Mouse (Mus musculus): ENCODE results near the gene Mrpl43. TPM values are rescaled to one million over a fixed set of nuclear protein-coding genes. Genes with fewer than 3 reads are reported as not detected.
A peak's percentile ranks its signal among the peaks of the same experiment; 100 is the strongest.
"Not testable (repeated sequence)": the region's sequence is repeated elsewhere in the genome, so short reads cannot be mapped to it uniquely, and the experiment has no call there.

The Mrpl43 gene
- polyA plus RNA-seq, 1 experiment from 2014 or later, result 65.5 TPM

DNA sequence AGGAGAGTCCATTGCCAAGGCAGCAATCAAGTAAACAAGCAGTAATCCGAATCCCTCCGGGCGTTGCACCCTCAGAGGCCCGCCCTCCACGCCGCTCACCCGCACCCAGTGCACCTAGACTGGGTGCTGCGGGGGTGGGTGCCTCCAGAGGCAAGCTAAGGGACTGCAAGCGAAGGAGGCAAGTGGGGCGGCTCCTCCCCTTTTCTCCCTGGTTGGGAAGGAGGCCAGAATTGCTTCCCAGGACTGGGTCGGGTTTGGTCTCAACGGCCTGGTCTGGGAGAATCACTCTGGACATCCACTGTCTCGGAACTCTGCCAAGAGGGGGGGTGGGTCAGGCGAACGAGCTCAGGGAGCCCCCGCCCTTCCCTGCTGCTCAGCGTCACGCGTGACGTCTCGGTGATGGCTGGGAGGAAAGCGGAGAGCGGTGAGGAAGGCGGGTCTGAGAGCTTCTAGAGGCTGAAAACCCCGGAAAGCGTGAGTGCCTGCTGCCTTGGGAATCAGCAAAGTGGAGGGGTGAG is 41.2 kb upstream of the Mrpl43 start, which contains the start of gene Sfxn3:
Gene Sfxn3 (plus strand): TSS at position 87 of the 518 bp plus-strand sequence.
- Histone ChIP-seq H3K4me2 (ENCODE audit: low read length) (peak within 1 kb of the TSS; percentile 79), H3K27ac (replicated peaks in 1 of 2; ENCODE audit: control insufficient read depth in 1 of 2, insufficient read depth in 1 of 2, low read depth in 2 of 2, low read length in 2 of 2) (peak within 1 kb of the TSS; percentile 88 to 91), H3K9ac (ENCODE audit: low read length) (peak within 1 kb of the TSS; percentile 80), H3K27me3 (ENCODE audit: control insufficient read depth, insufficient read depth, low read length) (peaks cover 33% of the 10 kb centered on the region), H3K4me3 (ENCODE audit: control insufficient read depth in 1 of 2, insufficient read depth in 1 of 2, low read depth in 1 of 2, low read length in 2 of 2) (peak within 1 kb of the TSS; percentile 56 to 59), H3K36me3 (ENCODE audit: control insufficient read depth, insufficient read depth, low read length) (peaks cover 27% of the 10 kb centered on the region), H3K9me3 (ENCODE audit: control insufficient read depth, low read length) (no peaks in the 10 kb centered on the region), H3K4me1 (ENCODE audit: control insufficient read depth in 2 of 2, insufficient read depth in 2 of 2, low read length in 2 of 2) (peaks cover 7 to 21% of the 10 kb centered on the region in 2 experiments)
- peak; percentile 74 for ATAC-seq (ENCODE audit: insufficient number of reproducible peaks, insufficient read depth, low FRiP score, low read depth)
- WGBS, result 0% methylated on average over 26 of the region's 26 CpGs

DNA sequence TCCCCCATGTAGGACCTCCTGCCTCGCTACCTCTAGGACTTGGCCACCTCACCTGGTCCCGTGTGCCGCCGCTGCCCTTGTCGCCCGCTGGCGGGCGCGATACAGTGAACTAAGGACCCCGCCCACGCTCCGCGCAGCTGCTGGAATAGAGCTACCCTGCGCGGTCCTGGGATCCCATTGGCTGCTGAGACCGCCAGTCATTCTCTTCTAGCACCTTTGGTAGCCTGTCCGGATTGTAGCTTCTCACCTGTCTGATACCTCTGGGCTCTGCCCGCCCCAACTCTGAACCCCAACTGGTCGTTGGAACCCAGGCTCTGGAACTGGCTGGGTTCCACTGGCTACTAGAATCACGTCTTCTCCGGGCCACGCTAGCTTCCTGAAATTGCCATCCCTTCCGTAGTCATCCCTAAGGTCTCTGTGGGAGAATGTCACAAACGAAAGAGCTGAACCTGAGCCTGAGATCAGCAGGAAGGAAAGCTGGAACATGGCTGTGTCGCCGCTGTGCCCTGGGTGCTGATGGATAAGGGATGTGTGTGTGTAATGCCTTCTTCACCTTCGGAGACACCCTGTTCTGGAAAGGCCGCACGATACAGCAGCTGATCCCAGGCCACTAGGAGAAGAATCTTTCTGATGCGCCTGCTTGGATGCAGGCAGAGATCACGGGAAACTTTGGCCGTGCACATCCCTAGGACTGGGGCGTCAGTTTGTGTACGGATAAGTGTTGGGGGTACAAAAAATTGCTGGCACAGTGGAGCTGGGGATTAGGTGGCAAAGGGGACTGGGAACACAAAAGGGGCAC is 40.5 kb upstream of the Mrpl43 start:
- Histone ChIP-seq H3K4me1 (ENCODE audit: control insufficient read depth in 2 of 2, insufficient read depth in 2 of 2, low read length in 2 of 2) (peaks cover 7 to 21% of the 10 kb centered on the region in 2 experiments), H3K4me3 (ENCODE audit: control insufficient read depth in 1 of 2, insufficient read depth in 1 of 2, low read depth in 1 of 2, low read length in 2 of 2) (peak overlapping the region; percentile 56 to 59), H3K36me3 (ENCODE audit: control insufficient read depth, insufficient read depth, low read length) (peaks cover 20% of the 10 kb centered on the region), H3K27ac (replicated peaks in 1 of 2; ENCODE audit: control insufficient read depth in 1 of 2, insufficient read depth in 1 of 2, low read depth in 2 of 2, low read length in 2 of 2) (peak overlapping the region; percentile 88 to 91; a peak in 3 of 4 replicates), H3K4me2 (ENCODE audit: low read length) (peak overlapping the region; percentile 79), H3K9ac (ENCODE audit: low read length) (peak overlapping the region; percentile 80), H3K9me3 (ENCODE audit: control insufficient read depth, low read length) (no peaks in the 10 kb centered on the region), H3K27me3 (ENCODE audit: control insufficient read depth, insufficient read depth, low read length) (peaks cover 33% of the 10 kb centered on the region)
- no peak for ATAC-seq (ENCODE audit: insufficient number of reproducible peaks, insufficient read depth, low FRiP score, low read depth)
- 1% methylated on average over 34 of the region's 34 CpGs for WGBS

DNA sequence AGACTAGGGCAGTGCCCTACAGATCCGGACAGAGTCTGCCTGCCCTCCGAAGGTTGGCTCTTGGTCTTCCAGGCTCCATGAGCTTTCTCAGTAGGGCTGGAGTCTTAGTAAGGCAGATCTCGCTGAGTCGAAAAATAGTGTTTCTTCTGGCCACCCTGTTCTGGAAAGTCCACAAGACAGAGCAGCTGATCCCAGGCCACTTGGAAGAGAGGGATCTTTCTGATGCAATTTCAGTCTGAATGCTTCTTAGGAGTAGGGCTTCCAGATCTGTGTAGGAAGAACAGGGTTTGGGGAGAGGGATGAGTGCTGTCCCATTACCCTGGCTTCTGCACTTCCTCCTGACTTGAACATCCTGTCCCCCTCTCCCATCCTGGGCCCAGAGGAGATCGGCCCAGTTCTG is 39.4 kb upstream of the Mrpl43 start, which contains the start of gene Pdzd7:
Gene Pdzd7 (minus strand): TSS at position 67 of the 400 bp plus-strand sequence.
- no peak for ATAC-seq (ENCODE audit: insufficient number of reproducible peaks, insufficient read depth, low FRiP score, low read depth)
- Histone ChIP-seq H3K9me3 (ENCODE audit: control insufficient read depth, low read length) (no peaks in the 10 kb centered on the region), H3K4me1 (ENCODE audit: control insufficient read depth in 2 of 2, insufficient read depth in 2 of 2, low read length in 2 of 2) (peaks cover 7 to 21% of the 10 kb centered on the region in 2 experiments), H3K9ac (ENCODE audit: low read length) (peak within 1 kb of the TSS; percentile 80; the same call in 1 of the 2 replicates), H3K36me3 (ENCODE audit: control insufficient read depth, insufficient read depth, low read length) (peaks cover 14% of the 10 kb centered on the region), H3K4me3 (ENCODE audit: control insufficient read depth in 1 of 2, insufficient read depth in 1 of 2, low read depth in 1 of 2, low read length in 2 of 2) (peak within 1 kb of the TSS; percentile 56 to 59), H3K27me3 (ENCODE audit: control insufficient read depth, insufficient read depth, low read length) (peaks cover 38% of the 10 kb centered on the region), H3K4me2 (ENCODE audit: low read length) (peak within 1 kb of the TSS; percentile 79), H3K27ac (replicated peaks in 1 of 2; ENCODE audit: control insufficient read depth in 1 of 2, insufficient read depth in 1 of 2, low read depth in 2 of 2, low read length in 2 of 2) (no peak within 1 kb of the TSS)
- WGBS, result 71% methylated on average over 5 of the region's 5 CpGs

DNA sequence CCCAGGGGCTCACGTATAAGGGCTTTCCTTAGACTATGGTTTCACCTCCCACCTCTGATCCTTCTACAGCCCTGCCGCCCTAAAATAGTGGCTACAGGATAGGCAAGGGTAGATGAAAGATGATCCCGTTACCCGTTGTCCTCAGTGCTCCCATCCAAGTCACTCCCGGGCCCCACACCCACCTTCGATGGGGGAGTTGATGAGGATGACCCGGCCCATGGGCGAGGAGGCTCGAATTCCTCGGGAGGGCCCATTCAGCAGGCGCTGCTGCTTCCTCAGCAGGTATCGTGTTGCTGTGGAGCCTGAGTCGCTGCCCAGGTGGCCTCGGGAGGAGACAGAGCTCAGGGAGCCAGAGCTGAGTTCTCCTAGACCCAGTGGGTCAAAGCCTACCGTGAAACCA is 39.0 kb upstream of the Mrpl43 start:
- WGBS, result 32% methylated on average over 15 of the region's 15 CpGs
- H3K27me3 ChIP-seq (ENCODE audit: control insufficient read depth, insufficient read depth, low read length), result peaks cover 42% of the 10 kb centered on the region
- H3K27ac ChIP-seq (replicated peaks in 1 of 2; ENCODE audit: control insufficient read depth in 1 of 2, insufficient read depth in 1 of 2, low read depth in 2 of 2, low read length in 2 of 2), result no peak overlapping the region
- no peaks in the 10 kb centered on the region for H3K9me3 ChIP-seq (ENCODE audit: control insufficient read depth, low read length)
- H3K9ac ChIP-seq (ENCODE audit: low read length), result no peak overlapping the region
- H3K4me3 ChIP-seq (ENCODE audit: control insufficient read depth in 1 of 2, insufficient read depth in 1 of 2, low read depth in 1 of 2, low read length in 2 of 2), result no peak overlapping the region
- H3K36me3 ChIP-seq (ENCODE audit: control insufficient read depth, insufficient read depth, low read length), result peaks cover 10% of the 10 kb centered on the region
- no peak overlapping the region for H3K4me2 ChIP-seq (ENCODE audit: low read length)
- peaks cover 7 to 21% of the 10 kb centered on the region in 2 experiments for H3K4me1 ChIP-seq (ENCODE audit: control insufficient read depth in 2 of 2, insufficient read depth in 2 of 2, low read length in 2 of 2)
- ATAC-seq (ENCODE audit: insufficient number of reproducible peaks, insufficient read depth, low FRiP score, low read depth), result no peak

DNA sequence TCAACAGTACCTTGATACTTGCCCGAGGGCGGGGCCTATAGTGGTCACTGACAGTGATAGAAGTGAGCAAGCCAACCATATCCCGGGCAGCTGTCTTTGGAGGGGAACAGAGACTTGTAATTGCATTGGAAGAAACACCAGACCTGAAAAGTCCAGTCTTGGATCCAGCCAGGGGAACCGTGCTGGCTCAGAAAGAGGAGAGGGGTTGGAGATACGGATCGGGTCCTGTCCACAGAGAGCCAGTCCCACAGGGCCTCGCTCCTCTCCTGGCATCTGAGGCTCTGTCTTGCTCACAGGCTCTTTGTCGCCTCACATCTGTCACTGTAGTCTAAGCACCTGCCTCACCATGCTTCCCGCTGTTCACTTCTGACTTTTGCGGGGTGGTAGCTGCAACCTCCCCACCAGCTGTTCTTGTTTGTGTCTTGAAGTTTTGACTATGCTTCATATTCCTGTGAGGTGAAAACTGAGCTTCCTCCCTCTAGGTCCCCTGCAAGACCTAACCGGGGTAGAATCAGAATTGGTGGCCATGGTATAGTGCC is 38.2 kb upstream of the Mrpl43 start:
- Histone ChIP-seq H3K4me1 (ENCODE audit: control insufficient read depth in 2 of 2, insufficient read depth in 2 of 2, low read length in 2 of 2) (peaks cover 7 to 21% of the 10 kb centered on the region in 2 experiments), H3K4me2 (ENCODE audit: low read length) (no peak overlapping the region), H3K36me3 (ENCODE audit: control insufficient read depth, insufficient read depth, low read length) (peaks cover 5% of the 10 kb centered on the region; the same call in 1 of the 2 replicates), H3K4me3 (ENCODE audit: control insufficient read depth in 1 of 2, insufficient read depth in 1 of 2, low read depth in 1 of 2, low read length in 2 of 2) (no peak overlapping the region), H3K9ac (ENCODE audit: low read length) (no peak overlapping the region), H3K9me3 (ENCODE audit: control insufficient read depth, low read length) (no peaks in the 10 kb centered on the region), H3K27me3 (ENCODE audit: control insufficient read depth, insufficient read depth, low read length) (peaks cover 46% of the 10 kb centered on the region), H3K27ac (replicated peaks in 1 of 2; ENCODE audit: control insufficient read depth in 1 of 2, insufficient read depth in 1 of 2, low read depth in 2 of 2, low read length in 2 of 2) (no peak overlapping the region)
- WGBS, result 51% methylated on average over 11 of the region's 11 CpGs
- ATAC-seq (ENCODE audit: insufficient number of reproducible peaks, insufficient read depth, low FRiP score, low read depth), result no peak

DNA sequence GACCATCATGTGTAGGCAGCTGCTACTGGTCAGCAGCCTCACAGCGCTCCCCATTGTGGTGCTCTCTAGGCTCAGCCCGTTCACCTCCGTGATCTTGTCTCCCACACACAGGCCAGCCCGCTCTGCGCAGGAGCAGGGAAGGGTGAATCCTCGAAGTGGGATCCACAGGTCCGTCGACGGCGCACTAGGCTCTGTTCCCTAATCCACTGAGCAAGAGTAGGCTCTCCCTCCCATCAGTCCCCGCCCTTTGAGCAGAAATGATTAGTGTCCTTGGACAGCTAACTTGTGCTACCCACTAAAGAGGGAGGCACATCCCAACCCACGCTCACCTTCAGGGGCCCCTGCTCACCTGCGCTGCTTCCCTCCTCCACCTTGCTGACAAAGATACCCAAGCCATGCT is 34.0 kb upstream of the Mrpl43 start:
- peaks cover 37% of the 10 kb centered on the region for H3K27me3 ChIP-seq (ENCODE audit: control insufficient read depth, insufficient read depth, low read length)
- no peak overlapping the region for H3K9ac ChIP-seq (ENCODE audit: low read length)
- no peak overlapping the region for H3K4me2 ChIP-seq (ENCODE audit: low read length)
- whole genome bisulfite sequencing, result 32% methylated on average over 13 of the region's 13 CpGs
- H3K27ac ChIP-seq (replicated peaks in 1 of 2; ENCODE audit: control insufficient read depth in 1 of 2, insufficient read depth in 1 of 2, low read depth in 2 of 2, low read length in 2 of 2), result no peak overlapping the region
- H3K4me3 ChIP-seq (ENCODE audit: control insufficient read depth in 1 of 2, insufficient read depth in 1 of 2, low read depth in 1 of 2, low read length in 2 of 2), result no peak overlapping the region
- H3K4me1 ChIP-seq (ENCODE audit: control insufficient read depth in 2 of 2, insufficient read depth in 2 of 2, low read length in 2 of 2), result no peaks in the 10 kb centered on the region
- H3K36me3 ChIP-seq (ENCODE audit: control insufficient read depth, insufficient read depth, low read length), result no peaks in the 10 kb centered on the region
- ATAC-seq (ENCODE audit: insufficient number of reproducible peaks, insufficient read depth, low FRiP score, low read depth), result no peak
- no peaks in the 10 kb centered on the region for H3K9me3 ChIP-seq (ENCODE audit: control insufficient read depth, low read length)

DNA sequence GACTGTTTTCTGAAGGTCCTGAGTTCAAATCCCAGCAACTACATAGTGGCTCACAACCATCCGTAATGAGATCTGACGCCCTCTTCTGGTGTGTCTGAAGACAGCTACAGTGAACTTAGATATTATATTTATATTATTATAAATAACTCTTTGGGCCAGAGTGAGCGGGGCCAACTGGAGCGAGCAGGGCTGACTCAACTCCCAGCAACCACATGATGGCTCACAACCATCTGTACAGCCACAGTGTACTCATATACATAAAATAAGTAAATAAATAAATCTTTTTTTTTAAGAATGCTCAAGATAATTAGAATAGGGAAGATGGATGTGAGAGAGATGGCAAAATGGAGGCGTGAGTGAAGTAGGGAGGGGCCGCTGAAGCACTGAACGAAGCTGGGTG is 32.0 kb upstream of the Mrpl43 start:
- H3K4me3 ChIP-seq (ENCODE audit: control insufficient read depth in 1 of 2, insufficient read depth in 1 of 2, low read depth in 1 of 2, low read length in 2 of 2); H3K27ac ChIP-seq (replicated peaks in 1 of 2; ENCODE audit: control insufficient read depth in 1 of 2, insufficient read depth in 1 of 2, low read depth in 2 of 2, low read length in 2 of 2); H3K9me3 ChIP-seq (ENCODE audit: control insufficient read depth, low read length); ATAC-seq (ENCODE audit: insufficient number of reproducible peaks, insufficient read depth, low FRiP score, low read depth); H3K36me3 ChIP-seq (ENCODE audit: control insufficient read depth, insufficient read depth, low read length); H3K4me1 ChIP-seq (ENCODE audit: control insufficient read depth in 2 of 2, insufficient read depth in 2 of 2, low read length in 2 of 2); H3K4me2 ChIP-seq (ENCODE audit: low read length); H3K9ac ChIP-seq (ENCODE audit: low read length): not testable (repeated sequence)
- H3K27me3 ChIP-seq (ENCODE audit: control insufficient read depth, insufficient read depth, low read length), result peaks cover 17% of the 10 kb centered on the region
- WGBS, result 86% methylated on average over 7 of the region's 7 CpGs
